Mouse (Mus musculus): ENCODE data around the gene Serpinb6c. TPM values are rescaled to one million over a fixed set of nuclear protein-coding genes. Genes with fewer than 3 reads are reported as not detected.

Gene Serpinb6c
- polyA plus RNA-seq, 1 experiment = 0.44 TPM

GRCm38 (mm10) chr13:33934743-33935142 lies 29.2 kb upstream of the Serpinb6c start:
- H3K4me3 ChIP-seq (ENCODE audit: insufficient read depth, low read length) = peak overlapping the region; percentile 69; the same call in 1 of the 2 replicates
- H3K4me1 ChIP-seq (ENCODE audit: control insufficient read depth, insufficient read depth, low read length) = peaks cover 3% of the 10 kb centered on the region
- no peak for TF ChIP-seq POLR2A (IDR thresholded peaks at IDR 0.05; ENCODE audit: extremely low read depth, insufficient read depth, low read length)
- no peak overlapping the region for H3K27ac ChIP-seq (ENCODE audit: insufficient read depth, low read length)

- TF ChIP-seq CTCF (IDR thresholded peaks at IDR 0.05; ENCODE audit: extremely low read depth, insufficient read depth, low read length) (no peak), POLR2A (IDR thresholded peaks at IDR 0.05; ENCODE audit: extremely low read depth, insufficient read depth, low read length) (no peak)
These were observed 25.4 kb upstream of the Serpinb6c start for GRCm38 (mm10) chr13:33930912-33931311.

GRCm38 (mm10) chr13:33930281-33930680 lies 24.8 kb upstream of the Serpinb6c start:
- H3K27ac ChIP-seq (ENCODE audit: insufficient read depth, low read length) = no peak overlapping the region
- peaks cover 1% of the 10 kb centered on the region for H3K4me1 ChIP-seq (ENCODE audit: control insufficient read depth, insufficient read depth, low read length)
- TF ChIP-seq CTCF (IDR thresholded peaks at IDR 0.05; ENCODE audit: extremely low read depth, insufficient read depth, low read length) (no peak), POLR2A (IDR thresholded peaks at IDR 0.05; ENCODE audit: extremely low read depth, insufficient read depth, low read length) (no peak)
- H3K4me3 ChIP-seq (ENCODE audit: insufficient read depth, low read length) = no peak overlapping the region

More at GRCm38 (mm10) chr13:33930912-33931311, 25.4 kb upstream of the Serpinb6c start:
- Histone ChIP-seq H3K27ac (ENCODE audit: insufficient read depth, low read length) (no peak overlapping the region), H3K4me1 (ENCODE audit: control insufficient read depth, insufficient read depth, low read length) (peaks cover 1% of the 10 kb centered on the region), H3K4me3 (ENCODE audit: insufficient read depth, low read length) (no peak overlapping the region)

- TF ChIP-seq POLR2A (IDR thresholded peaks at IDR 0.05; ENCODE audit: extremely low read depth, insufficient read depth, low read length) (no peak), CTCF (IDR thresholded peaks at IDR 0.05; ENCODE audit: extremely low read depth, insufficient read depth, low read length) (no peak)
- no peak overlapping the region for H3K4me3 ChIP-seq (ENCODE audit: insufficient read depth, low read length)
- H3K27ac ChIP-seq (ENCODE audit: insufficient read depth, low read length) = no peak overlapping the region
These were observed 16.2 kb upstream of the Serpinb6c start for GRCm38 (mm10) chr13:33921699-33922098.

DNA sequence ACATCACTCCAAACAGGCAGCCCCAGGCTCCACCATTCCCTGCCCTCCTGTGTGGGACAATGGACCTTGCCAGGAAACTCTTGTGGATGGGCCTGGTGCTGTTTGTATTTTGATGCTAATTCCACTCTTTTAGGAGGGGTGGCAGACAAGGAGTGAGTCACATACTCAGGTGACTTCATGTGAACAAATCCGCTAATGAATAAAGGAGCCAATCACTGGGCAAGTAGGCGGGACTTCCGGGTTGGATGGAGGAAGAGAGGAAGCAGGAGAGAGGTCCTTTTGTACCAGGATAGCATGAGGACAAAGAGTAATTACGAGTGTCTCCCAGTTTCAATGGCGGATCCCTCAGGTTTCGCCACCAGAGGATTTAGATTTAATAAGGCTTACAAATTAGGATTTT lies 15.5 kb upstream of the Serpinb6c start:
- Histone ChIP-seq H3K27ac (ENCODE audit: insufficient read depth, low read length) (no peak overlapping the region), H3K4me3 (ENCODE audit: insufficient read depth, low read length) (no peak overlapping the region), H3K4me1 (ENCODE audit: control insufficient read depth, insufficient read depth, low read length) (no peaks in the 10 kb centered on the region)
- TF ChIP-seq CTCF (IDR thresholded peaks at IDR 0.05; ENCODE audit: extremely low read depth, insufficient read depth, low read length) (no peak), POLR2A (IDR thresholded peaks at IDR 0.05; ENCODE audit: extremely low read depth, insufficient read depth, low read length) (no peak)

More at GRCm38 (mm10) chr13:33921699-33922098, 16.2 kb upstream of the Serpinb6c start:
- H3K4me1 ChIP-seq (ENCODE audit: control insufficient read depth, insufficient read depth, low read length) = no peaks in the 10 kb centered on the region

- no peaks in the 10 kb centered on the region for H3K4me1 ChIP-seq (ENCODE audit: control insufficient read depth, insufficient read depth, low read length)
- no peak overlapping the region for H3K27ac ChIP-seq (ENCODE audit: insufficient read depth, low read length)
These were observed 1.3 kb upstream of the Serpinb6c start for GRCm38 (mm10) chr13:33906821-33907220.

DNA sequence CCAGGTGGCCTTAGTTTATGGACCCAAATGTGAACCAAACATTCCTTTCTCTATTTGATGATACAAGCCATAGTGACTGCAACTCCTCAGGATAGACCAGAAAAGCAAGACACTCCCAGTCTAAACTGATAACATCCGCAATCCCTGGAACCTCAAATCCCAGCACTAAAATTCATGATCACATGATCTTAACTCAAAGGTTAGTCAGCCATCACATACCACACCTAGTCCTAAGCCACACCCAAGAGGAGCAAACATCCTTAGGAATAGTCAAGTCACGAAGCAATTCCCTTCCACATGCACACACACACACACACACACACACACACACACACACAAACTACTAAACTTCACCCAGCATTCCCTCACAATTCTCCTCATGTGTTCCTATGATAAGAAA lies 2.2 kb downstream of the Serpinb6c start:
- no peaks in the 10 kb centered on the region for H3K4me1 ChIP-seq (ENCODE audit: control insufficient read depth, insufficient read depth, low read length)
- no peak overlapping the region for H3K4me3 ChIP-seq (ENCODE audit: insufficient read depth, low read length)
- TF ChIP-seq CTCF (IDR thresholded peaks at IDR 0.05; ENCODE audit: extremely low read depth, insufficient read depth, low read length) (no peak), POLR2A (IDR thresholded peaks at IDR 0.05; ENCODE audit: extremely low read depth, insufficient read depth, low read length) (no peak)
- H3K27ac ChIP-seq (ENCODE audit: insufficient read depth, low read length) = no peak overlapping the region

More at GRCm38 (mm10) chr13:33906821-33907220, 1.3 kb upstream of the Serpinb6c start:
- TF ChIP-seq POLR2A (IDR thresholded peaks at IDR 0.05; ENCODE audit: extremely low read depth, insufficient read depth, low read length) (no peak), CTCF (IDR thresholded peaks at IDR 0.05; ENCODE audit: extremely low read depth, insufficient read depth, low read length) (no peak)
- no peak overlapping the region for H3K4me3 ChIP-seq (ENCODE audit: insufficient read depth, low read length)

- Histone ChIP-seq H3K4me3 (ENCODE audit: insufficient read depth, low read length) (no peak overlapping the region), H3K4me1 (ENCODE audit: control insufficient read depth, insufficient read depth, low read length) (no peaks in the 10 kb centered on the region), H3K27ac (ENCODE audit: insufficient read depth, low read length) (no peak overlapping the region)
- TF ChIP-seq CTCF (IDR thresholded peaks at IDR 0.05; ENCODE audit: extremely low read depth, insufficient read depth, low read length) (peak; percentile 69), POLR2A (IDR thresholded peaks at IDR 0.05; ENCODE audit: extremely low read depth, insufficient read depth, low read length) (no peak)
These were observed 11.3 kb downstream of the Serpinb6c start for GRCm38 (mm10) chr13:33894207-33894606.

GRCm38 (mm10) chr13:33843308-33843707 lies 62.2 kb downstream of the Serpinb6c start, which contains the start of gene Serpinb6e:
Gene Serpinb6e, minus strand, starts transcription at chr13:33843408.
- no peaks in the 10 kb centered on the region for H3K4me1 ChIP-seq (ENCODE audit: control insufficient read depth, insufficient read depth, low read length)
- H3K27ac ChIP-seq (ENCODE audit: insufficient read depth, low read length) = no peak within 1 kb of the TSS
- no peak within 1 kb of the TSS for H3K4me3 ChIP-seq (ENCODE audit: insufficient read depth, low read length)
- no peak for TF ChIP-seq CTCF (IDR thresholded peaks at IDR 0.05; ENCODE audit: extremely low read depth, insufficient read depth, low read length)

DNA sequence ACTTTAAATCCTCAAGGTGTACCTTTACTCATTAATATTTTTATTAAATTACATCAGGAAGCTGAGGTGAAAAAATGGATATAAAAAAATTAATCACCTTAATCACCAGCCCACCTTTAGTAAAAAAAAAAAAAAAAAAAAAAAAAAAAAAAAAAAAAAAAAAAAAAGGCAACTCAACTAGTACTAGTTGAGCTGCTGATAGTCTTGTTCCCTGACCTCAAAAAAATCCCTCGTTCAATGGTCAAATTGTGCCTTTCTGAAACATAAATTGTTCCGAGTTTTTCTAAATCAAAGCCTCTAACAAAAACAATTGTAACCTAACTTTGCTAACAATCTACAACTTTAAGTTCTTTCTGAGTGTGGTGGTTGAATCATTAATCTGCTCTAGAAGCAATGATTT lies 74.8 kb downstream of the Serpinb6c start:
- no peak overlapping the region for H3K4me3 ChIP-seq (ENCODE audit: insufficient read depth, low read length)
- no peak overlapping the region for H3K27ac ChIP-seq (ENCODE audit: insufficient read depth, low read length)
- TF ChIP-seq POLR2A (IDR thresholded peaks at IDR 0.05; ENCODE audit: extremely low read depth, insufficient read depth, low read length) (no peak), CTCF (IDR thresholded peaks at IDR 0.05; ENCODE audit: extremely low read depth, insufficient read depth, low read length) (no peak)
- no peaks in the 10 kb centered on the region for H3K4me1 ChIP-seq (ENCODE audit: control insufficient read depth, insufficient read depth, low read length)

Other genes starting within 250 kb of the Serpinb6c start
- gene Serpinb6d, start 244.3 kb downstream of the Serpinb6c start, polyA plus RNA-seq (2012; rRNA removed) = not detected in 2 replicates
- not detected in 2 replicates for gene Serpinb6e, start 62.3 kb downstream of the Serpinb6c start, polyA plus RNA-seq (2012; rRNA removed)
- 8.2 and 8.8 TPM in 2 replicates for gene Nqo2, start 59.0 kb upstream of the Serpinb6c start, polyA plus RNA-seq (2012; rRNA removed)
- gene Ripk1, start 96.7 kb upstream of the Serpinb6c start, polyA plus RNA-seq (2012; rRNA removed) = 2.8 and 3.2 TPM in 2 replicates
- 47.0 and 50.5 TPM in 2 replicates for gene Serpinb6a, start 97.1 kb upstream of the Serpinb6c start, polyA plus RNA-seq (2012; rRNA removed)
- 51.4 and 54.0 TPM in 2 replicates for gene Bphl, start 131.9 kb upstream of the Serpinb6c start, polyA plus RNA-seq (2012; rRNA removed)
- gene Tubb2a, start 172.3 kb upstream of the Serpinb6c start, polyA plus RNA-seq (2012; rRNA removed) = 1,313 and 1,351 TPM in 2 replicates
- gene Tubb2b, start 224.8 kb upstream of the Serpinb6c start, polyA plus RNA-seq (2012; rRNA removed) = 264 and 334 TPM in 2 replicates